Mouse (Mus musculus): ENCODE measurements around the gene Sms.

DNA sequence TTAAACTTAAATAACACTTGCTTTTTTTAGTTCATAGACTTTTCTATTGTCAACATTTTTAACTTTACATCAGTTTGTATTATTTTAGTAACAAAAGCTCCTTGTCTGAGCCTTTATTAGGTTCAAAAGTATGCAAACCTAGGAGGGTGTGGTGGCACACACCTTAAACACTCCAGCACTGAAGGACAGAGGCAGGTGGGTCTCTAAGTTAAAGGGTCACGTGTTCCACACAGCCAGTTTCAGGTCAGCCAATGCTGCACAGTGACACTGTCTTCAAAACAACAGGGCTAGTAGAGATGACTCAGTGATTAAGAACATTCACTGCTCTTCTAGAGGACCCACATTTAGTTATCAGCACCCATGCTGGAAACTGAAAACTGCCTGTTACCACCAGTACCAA is 43.1 kb downstream of the Sms start:
- TF ChIP-seq CTCF (IDR thresholded peaks at IDR 0.05; ENCODE audit: low read depth) (no peak), EP300 (IDR thresholded peaks at IDR 0.05; ENCODE audit: low read depth) (no peak)

Measured in liver, embryonic 14.5 days (tissue).